Mouse (Mus musculus) liver, embryonic 14.5 days (tissue): ENCODE results near the gene Calm4. TPM values are rescaled to one million over a fixed set of nuclear protein-coding genes. Genes with fewer than 3 reads are reported as not detected.
"Not testable (repeated sequence)": the region's sequence is repeated elsewhere in the genome, so short reads cannot be mapped to it uniquely, and the experiment has no call there.

Source experiments
- ATAC-seq: fragments of 200-750 bp; cut with Nextera tagmentation; 2 replicates; pipeline ENCODE4 v1.8.0; 2017; ENCODE audit warnings: moderate number of reproducible peaks, mild to moderate bottlenecking, moderate library complexity; ENCODE audit not compliant: insufficient read depth
- DNase-seq, 3 experiments: peaks; one replicate each; pipeline ENCODE4 v3.0.0-alpha.2; 2012 to 2013; ENCODE audit warnings: low read depth in 3 of 3, low spot score in 3 of 3
- H3K27ac ChIP-seq: fragments of 300-500 bp; sonication (generic); 2 replicates; pipeline ENCODE4 v1.5.1; 2014; ENCODE audit warnings: moderate library complexity, mild to moderate bottlenecking, control low read depth, inconsistent platforms
- H3K27me3 ChIP-seq: fragments of 300-500 bp; sonication (generic); 2 replicates; pipeline ENCODE4 v1.6.1; 2014; ENCODE audit warnings: mild to moderate bottlenecking, low read length, moderate library complexity; ENCODE audit not compliant: control insufficient read depth, insufficient read depth
- H3K36me3 ChIP-seq: fragments of 300-500 bp; sonication (generic); replicated peaks from 2 replicates; pipeline ENCODE4 v1.6.1; 2014; ENCODE audit warnings: low read depth; ENCODE audit not compliant: control insufficient read depth, insufficient read depth
- H3K4me1 ChIP-seq, 2 experiments: fragments of 200-500 bp in 1 of 2; fragments of 300-500 bp in 1 of 2; sonication (generic) in 1 of 2; replicated peaks; 2 replicates each; pipeline ENCODE4 v1.6.1; 2012 to 2014; ENCODE audit warnings: antibody characterized with exemption in 1 of 2, inconsistent platforms in 1 of 2, low read length in 1 of 2; ENCODE audit not compliant: control insufficient read depth in 2 of 2, insufficient read depth in 2 of 2
- H3K4me2 ChIP-seq: fragments of 300-500 bp; sonication (generic); 2 replicates; pipeline ENCODE4 v1.6.1; 2014; ENCODE audit warnings: low read depth, mild to moderate bottlenecking, control low read depth, moderate library complexity
- H3K4me3 ChIP-seq, 2 experiments: fragments of 200-500 bp in 1 of 2; fragments of 300-500 bp in 1 of 2; sonication (generic) in 1 of 2; 2 replicates each; pipeline ENCODE4 v1.5.1; 2012 to 2014; ENCODE audit warnings: low read depth in 2 of 2, low read length in 2 of 2, mild to moderate bottlenecking in 2 of 2, control low read depth in 1 of 2, inconsistent platforms in 1 of 2, moderate library complexity in 1 of 2; ENCODE audit not compliant: insufficient read depth in 1 of 2
- H3K9ac ChIP-seq: fragments of 300-500 bp; sonication (generic); replicated peaks from 2 replicates; pipeline ENCODE4 v1.6.1; 2014; ENCODE audit warnings: mild to moderate bottlenecking, control low read depth, moderate library complexity
- H3K9me3 ChIP-seq: fragments of 300-500 bp; sonication (generic); 2 replicates; pipeline ENCODE4 v1.6.1; 2016; ENCODE audit warnings: low read length, mixed read lengths; ENCODE audit not compliant: control insufficient read depth
- CTCF ChIP-seq: IDR thresholded peaks from 2 replicates; pipeline ENCODE4 v1.5.1; 2016; ENCODE audit warnings: antibody characterized with exemption, low read depth, control low read depth
- EP300 ChIP-seq: IDR thresholded peaks from 2 replicates; pipeline ENCODE4 v1.6.1; 2016; ENCODE audit warnings: antibody characterized with exemption, low read depth
- WGBS: fragments of 180-500 bp; shearing (Covaris S2); extraction: QIAGEN DNeasy Blood & Tissue Kit; methylation state at CpG from one replicate; pipeline ENCODE4 v1.1.7; 2014; ENCODE audit not compliant: insufficient replicate concordance; 5-methylcytosine and 5-hydroxymethylcytosine counted together
- polyA plus RNA-seq, 2 experiments: library from polyadenylated mRNA; depleted of rRNA in 1 of 2; stranded (reverse) in 1 of 2; unstranded in 1 of 2; fragments of >200 nt; fragmentation: Nextera tagmentation in 1 of 2; extraction: Ambion mirVana in 1 of 2; gene quantifications; 2 replicates each; pipeline versions ENCODE4 v1.2.1 to v1.2.3; 2012 to 2014

Gene Calm4
- polyA plus RNA-seq (2012; rRNA removed) (not detected in 2 replicates), polyA plus RNA-seq (2014; fragmentation: Nextera tagmentation; extraction: Ambion mirVana) (not detected in 2 replicates)

- ATAC-seq, H3K27me3 ChIP-seq, H3K9me3 ChIP-seq, H3K4me3 ChIP-seq, H3K9ac ChIP-seq, H3K36me3 ChIP-seq, H3K27ac ChIP-seq, H3K4me1 ChIP-seq, H3K4me2 ChIP-seq, DNase-seq: not testable (repeated sequence)
These were observed at the start of gene Calm4 for GRCm38 (mm10) chr13:3837312-3837807. Calm4 (plus strand) TSS chr13:3837757.

- DNase-seq (no peak), ATAC-seq (no peak)
- H3K9me3 ChIP-seq = no peaks in the 10 kb centered on the region
- H3K9ac ChIP-seq = no peak overlapping the region
- TF ChIP-seq CTCF (no peak), EP300 (no peak)
- H3K4me2 ChIP-seq = no peak overlapping the region
- H3K4me3 ChIP-seq = no peak overlapping the region
- 72% methylated on average over 2 of the region's 2 CpGs for WGBS
- H3K4me1 ChIP-seq = no peaks in the 10 kb centered on the region
- no peak overlapping the region for H3K27ac ChIP-seq
- no peaks in the 10 kb centered on the region for H3K36me3 ChIP-seq
- no peaks in the 10 kb centered on the region for H3K27me3 ChIP-seq
These were observed 49.0 kb upstream of the Calm4 start for GRCm38 (mm10) chr13:3788588-3788987.

GRCm38 (mm10) chr13:3789531-3789930, 48.0 kb upstream of the Calm4 start:
- Histone ChIP-seq H3K4me2 (no peak overlapping the region), H3K27me3 (no peaks in the 10 kb centered on the region), H3K4me3 (no peak overlapping the region), H3K27ac (no peak overlapping the region), H3K4me1 (no peaks in the 10 kb centered on the region), H3K36me3 (no peaks in the 10 kb centered on the region), H3K9me3 (no peaks in the 10 kb centered on the region), H3K9ac (no peak overlapping the region)
- DNase-seq (no peak), ATAC-seq (no peak)
- 44% methylated on average over 2 of the region's 2 CpGs for WGBS
- TF ChIP-seq EP300 (no peak), CTCF (no peak)

GRCm38 (mm10) chr13:3796649-3797048, 40.9 kb upstream of the Calm4 start:
- 44% methylated on average over 4 of the region's 4 CpGs for WGBS
- Histone ChIP-seq H3K9me3 (no peaks in the 10 kb centered on the region), H3K27me3 (no peaks in the 10 kb centered on the region), H3K4me1 (no peaks in the 10 kb centered on the region), H3K4me2 (no peak overlapping the region), H3K27ac (no peak overlapping the region), H3K36me3 (no peaks in the 10 kb centered on the region), H3K4me3 (no peak overlapping the region), H3K9ac (no peak overlapping the region)
- TF ChIP-seq EP300 (no peak), CTCF (no peak)
- no peak for ATAC-seq
- DNase-seq = no peak

- DNase-seq (no peak), ATAC-seq (no peak)
- TF ChIP-seq CTCF (no peak), EP300 (no peak)
- no peak overlapping the region for H3K4me3 ChIP-seq
- H3K4me1 ChIP-seq = no peaks in the 10 kb centered on the region
- H3K9ac ChIP-seq = no peak overlapping the region
- H3K4me2 ChIP-seq = no peak overlapping the region
- no peaks in the 10 kb centered on the region for H3K36me3 ChIP-seq
- no peaks in the 10 kb centered on the region for H3K27me3 ChIP-seq
- no peaks in the 10 kb centered on the region for H3K9me3 ChIP-seq
- H3K27ac ChIP-seq = no peak overlapping the region
These were observed 38.8 kb upstream of the Calm4 start for GRCm38 (mm10) chr13:3798751-3799150.

GRCm38 (mm10) chr13:3799386-3799785, 38.2 kb upstream of the Calm4 start:
- DNase-seq = no peak
- 34% methylated on average over 3 of the region's 3 CpGs for WGBS
- H3K9me3 ChIP-seq = no peaks in the 10 kb centered on the region
- H3K36me3 ChIP-seq = no peaks in the 10 kb centered on the region
- H3K27me3 ChIP-seq = no peaks in the 10 kb centered on the region
- no peak overlapping the region for H3K4me3 ChIP-seq
- no peak overlapping the region for H3K27ac ChIP-seq
- TF ChIP-seq EP300 (no peak), CTCF (no peak)
- H3K4me2 ChIP-seq = no peak overlapping the region
- H3K9ac ChIP-seq = no peak overlapping the region
- ATAC-seq = no peak
- no peaks in the 10 kb centered on the region for H3K4me1 ChIP-seq
